Mouse (Mus musculus): Measurements from ENCODE around the gene Pgpep1. TPM values are rescaled to one million over a fixed set of nuclear protein-coding genes. Genes with fewer than 3 reads are reported as not detected.

Pgpep1 gene
- polyA plus RNA-seq (2014; fragmentation: Illumina TruSeq; extraction: RNeasy Lipid Tissue Mini Kit (QIAGEN cat#74804)), result 17.5 TPM

DNA sequence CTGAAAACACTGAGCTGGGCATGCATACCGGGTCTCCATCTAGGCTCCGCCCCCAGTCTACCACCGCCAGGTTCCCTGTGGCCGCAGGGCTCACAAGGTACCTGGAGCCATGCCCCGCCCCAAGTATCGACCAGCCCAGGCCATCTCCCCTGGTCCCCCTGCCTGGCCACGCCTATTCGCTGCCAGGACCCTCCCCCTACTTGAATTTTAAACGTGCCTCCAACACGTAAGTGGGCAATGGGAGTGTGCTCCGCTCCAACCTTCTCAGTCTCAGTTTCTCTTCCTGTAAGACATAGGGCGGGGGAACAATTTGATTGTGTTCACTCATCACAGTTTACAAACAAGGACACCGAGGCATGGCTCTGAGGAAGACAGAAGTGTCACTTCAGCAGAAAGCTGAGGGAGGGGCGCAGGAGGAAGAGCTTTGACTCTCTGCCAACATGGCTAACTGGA, at the start of gene Pgpep1:
TSS of gene Pgpep1 (minus strand) at position 116 of the 453 bp plus-strand sequence.

DNA sequence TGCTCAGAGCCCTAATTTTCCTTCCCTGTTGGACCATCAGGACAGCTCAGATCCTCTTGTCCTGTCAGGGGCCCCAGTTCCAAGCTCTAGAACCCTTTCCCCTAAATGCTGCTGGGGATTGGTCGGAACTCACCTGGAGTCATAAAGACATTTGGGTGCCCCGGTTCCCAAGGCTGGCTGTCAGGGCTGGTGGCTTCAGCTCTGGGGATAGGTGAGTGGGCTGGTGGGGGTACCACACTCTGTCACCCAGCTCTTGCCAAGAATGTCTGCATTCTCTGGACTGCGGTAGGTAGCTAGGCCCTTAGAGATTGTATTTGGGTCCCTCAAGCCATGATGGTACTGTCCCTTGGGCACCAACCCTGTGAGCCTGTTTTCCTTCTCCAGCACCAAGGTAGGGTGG, 43.1 kb upstream of the Pgpep1 start, which contains the start of gene Iqcn:
TSS of gene Iqcn (plus strand) at position 171 of the 400 bp plus-strand sequence.

DNA sequence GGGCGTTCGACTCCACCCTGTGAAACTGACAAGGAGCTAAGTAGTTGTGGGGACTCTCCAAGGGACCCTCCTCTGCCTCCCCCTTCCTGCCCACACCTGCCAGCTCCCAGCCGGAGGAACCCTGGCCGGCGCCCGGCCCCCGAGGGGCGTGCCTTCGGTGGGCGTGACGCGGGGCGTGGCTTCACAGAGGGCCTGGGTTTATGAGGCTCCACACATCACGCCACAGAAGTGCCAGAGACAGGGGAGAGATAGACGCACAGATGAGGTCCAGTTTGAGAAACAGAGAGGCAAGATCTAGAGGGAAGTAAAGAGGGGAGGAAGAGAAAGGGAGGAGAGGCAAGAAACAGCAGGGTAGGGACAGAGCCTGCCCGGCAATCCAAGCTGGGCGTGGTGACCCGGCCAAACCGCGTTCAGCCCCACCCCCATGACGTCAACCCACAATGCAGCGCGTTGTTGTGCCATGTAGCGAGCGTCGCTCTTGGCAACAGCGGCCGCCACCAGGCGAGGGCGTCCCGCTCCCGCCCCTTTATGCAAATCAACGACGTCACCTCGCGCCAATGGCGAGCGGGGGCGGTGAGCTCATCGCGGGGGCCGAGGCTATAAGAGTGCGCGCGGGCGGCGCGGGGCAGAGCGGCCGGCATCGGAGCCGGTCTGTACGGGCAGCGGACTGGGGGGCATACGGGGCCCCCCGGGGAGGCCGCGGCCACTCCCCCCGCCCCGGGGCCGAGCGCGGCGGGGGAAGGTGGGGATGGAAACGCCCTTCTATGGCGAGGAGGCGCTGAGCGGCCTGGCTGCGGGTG, 38.3 kb upstream of the Pgpep1 start, which contains the start of gene Jund:
TSS of gene Jund (plus strand) at position 640 of the 800 bp plus-strand sequence.

DNA sequence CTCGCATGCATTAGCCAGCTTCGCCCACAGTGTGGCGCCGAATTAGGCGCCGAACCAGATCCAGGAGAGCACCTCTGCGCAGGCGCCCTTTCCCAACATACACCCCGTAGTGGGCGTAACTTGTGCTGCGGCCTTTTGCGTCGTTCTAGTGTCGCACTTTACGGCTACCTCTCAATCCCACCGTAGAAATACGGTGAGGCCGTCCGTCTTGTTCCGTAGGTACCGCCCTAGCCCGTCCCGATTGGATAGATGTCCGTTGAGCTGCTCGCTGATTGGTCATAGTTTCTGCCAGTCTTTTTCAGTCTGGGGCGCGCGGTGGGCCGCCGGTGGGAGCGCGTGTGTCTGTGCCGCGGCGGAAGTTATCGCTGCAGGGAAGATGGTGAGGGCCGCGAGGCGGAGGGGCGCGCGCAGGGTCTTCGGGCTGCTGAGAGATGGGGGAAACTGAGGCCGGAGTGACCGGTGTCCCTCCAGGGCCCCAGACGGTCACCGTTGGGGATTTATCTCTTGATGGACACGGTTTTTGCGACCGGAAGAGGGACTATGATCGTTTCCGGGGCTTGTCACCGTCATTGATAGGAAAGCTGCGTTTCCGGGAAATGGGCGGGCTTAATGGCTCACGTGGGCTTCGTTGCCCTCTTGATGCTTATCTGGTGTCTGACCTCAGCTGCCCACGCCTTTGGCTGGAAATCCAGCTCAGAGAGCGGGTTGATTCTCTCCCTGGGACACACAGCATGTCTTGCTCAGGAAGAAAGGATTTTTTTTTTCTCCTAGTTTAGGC, 13.1 kb upstream of the Pgpep1 start, which contains the start of gene Lsm4:
TSS of gene Lsm4 (plus strand) at position 170 of the 778 bp plus-strand sequence.

DNA sequence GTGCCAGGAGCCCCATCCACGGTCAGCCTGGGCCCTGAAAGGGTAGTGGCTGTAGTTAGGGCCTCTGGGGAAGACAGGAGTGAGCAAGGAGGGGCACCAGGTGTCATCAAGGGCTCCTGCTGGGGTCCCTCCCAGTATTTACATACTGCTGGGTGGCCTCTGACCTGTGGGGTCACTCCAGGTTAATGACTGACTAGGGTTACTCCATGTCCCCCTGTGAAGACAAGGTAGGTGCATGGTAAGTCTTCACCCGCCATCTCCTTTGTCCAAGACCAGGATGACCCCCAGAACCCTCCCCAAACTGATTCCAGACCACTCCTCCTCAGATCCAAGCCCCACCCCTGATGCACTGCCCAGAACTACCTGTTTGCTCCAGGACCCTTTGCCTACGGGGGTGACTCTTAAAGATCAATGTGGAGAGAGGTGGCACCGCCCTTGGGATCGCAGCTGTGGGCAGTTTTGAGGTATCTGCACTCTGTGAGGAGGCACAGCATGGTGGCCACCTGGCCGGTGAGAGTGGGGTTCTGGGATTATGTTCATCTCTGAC, 27.8 kb downstream of the Pgpep1 start, which contains the start of gene Gdf15:
TSS of gene Gdf15 (minus strand) at position 111 of the 547 bp plus-strand sequence.

DNA sequence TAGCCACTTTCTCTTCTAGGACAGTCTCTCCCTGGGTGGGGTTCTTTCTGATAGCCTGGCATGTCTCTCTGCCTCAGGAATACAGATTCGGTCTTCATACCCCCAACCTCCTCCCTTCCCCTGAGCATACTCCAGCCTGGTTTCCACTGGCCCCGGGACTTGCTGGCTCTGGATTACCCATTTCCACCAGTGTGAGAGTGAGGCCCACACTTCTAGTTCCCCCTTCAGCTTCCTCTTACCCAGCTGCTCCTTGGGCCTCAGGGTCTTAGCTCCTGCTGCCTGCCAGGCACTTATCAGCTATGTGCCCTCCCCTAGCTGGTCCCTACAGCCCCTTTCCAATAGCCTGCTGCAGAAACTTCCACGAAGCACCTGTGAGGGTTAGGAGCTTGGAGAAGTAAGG, 44.3 kb downstream of the Pgpep1 start, which contains the start of gene Lrrc25:
TSS of gene Lrrc25 (plus strand) at position 262 of the 400 bp plus-strand sequence.

DNA sequence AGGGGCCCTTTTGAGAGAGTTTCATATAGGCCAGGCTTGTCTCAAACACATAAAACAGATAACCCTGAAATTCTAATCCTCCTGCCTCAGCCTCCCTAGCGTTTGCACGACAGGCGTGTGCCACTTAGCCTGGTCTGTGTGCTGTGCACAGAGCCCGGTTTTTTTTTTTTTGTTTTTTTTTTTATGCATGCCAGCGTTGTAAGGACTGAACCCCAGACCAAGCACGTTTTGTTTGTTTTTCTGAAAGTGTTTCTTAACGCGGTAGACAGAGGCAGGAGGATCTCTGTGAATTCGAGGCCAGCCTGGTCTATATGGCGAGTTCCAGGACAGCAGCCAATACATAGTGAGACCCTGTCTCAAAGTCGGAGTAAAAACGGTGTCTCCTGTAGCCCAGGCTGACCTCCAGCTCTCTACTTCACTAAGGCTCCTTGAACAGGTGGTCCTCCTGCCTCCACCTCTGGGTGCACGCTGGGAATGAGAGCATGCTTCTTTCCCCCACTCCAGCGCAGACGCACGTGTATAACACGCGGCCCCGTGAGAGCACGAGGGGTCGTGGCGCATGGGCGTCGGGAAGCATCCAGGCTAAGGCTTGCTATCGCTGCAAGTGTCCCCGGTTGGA, 51.3 kb downstream of the Pgpep1 start, which contains the start of gene Ssbp4:
TSS of gene Ssbp4 (minus strand) at position 124 of the 619 bp plus-strand sequence.

Other genes with a start within 250 kb of the Pgpep1 start
- gene Crtc1, start 220.8 kb downstream of the Pgpep1 start, polyA plus RNA-seq (2014; fragmentation: Illumina TruSeq; extraction: RNeasy Lipid Tissue Mini Kit (QIAGEN cat#74804)), result 1.8 TPM
- 3.4 TPM for gene Klhl26, start 183.4 kb downstream of the Pgpep1 start, polyA plus RNA-seq (2014; fragmentation: Illumina TruSeq; extraction: RNeasy Lipid Tissue Mini Kit (QIAGEN cat#74804))
- not detected for gene Tmem59l, start 173.0 kb downstream of the Pgpep1 start, polyA plus RNA-seq (2014; fragmentation: Illumina TruSeq; extraction: RNeasy Lipid Tissue Mini Kit (QIAGEN cat#74804))
- gene Crlf1, start 167.2 kb downstream of the Pgpep1 start, polyA plus RNA-seq (2014; fragmentation: Illumina TruSeq; extraction: RNeasy Lipid Tissue Mini Kit (QIAGEN cat#74804)), result not detected
- 1.3 TPM for gene Rex1bd, start 153.6 kb downstream of the Pgpep1 start, polyA plus RNA-seq (2014; fragmentation: Illumina TruSeq; extraction: RNeasy Lipid Tissue Mini Kit (QIAGEN cat#74804))
- gene Uba52, start 149.6 kb downstream of the Pgpep1 start, polyA plus RNA-seq (2014; fragmentation: Illumina TruSeq; extraction: RNeasy Lipid Tissue Mini Kit (QIAGEN cat#74804)), result 1.5 TPM
- 1.2 TPM for gene Fkbp8, start 132.7 kb downstream of the Pgpep1 start, polyA plus RNA-seq (2014; fragmentation: Illumina TruSeq; extraction: RNeasy Lipid Tissue Mini Kit (QIAGEN cat#74804))
- gene Kxd1, start 132.4 kb downstream of the Pgpep1 start, polyA plus RNA-seq (2014; fragmentation: Illumina TruSeq; extraction: RNeasy Lipid Tissue Mini Kit (QIAGEN cat#74804)), result 8.4 TPM
- 0.74 TPM for gene Ell, start 120.9 kb downstream of the Pgpep1 start, polyA plus RNA-seq (2014; fragmentation: Illumina TruSeq; extraction: RNeasy Lipid Tissue Mini Kit (QIAGEN cat#74804))
- gene Isyna1, start 66.0 kb downstream of the Pgpep1 start, polyA plus RNA-seq (2014; fragmentation: Illumina TruSeq; extraction: RNeasy Lipid Tissue Mini Kit (QIAGEN cat#74804)), result 0.29 TPM
- not detected for gene Ssbp4, start 51.5 kb downstream of the Pgpep1 start, polyA plus RNA-seq (2014; fragmentation: Illumina TruSeq; extraction: RNeasy Lipid Tissue Mini Kit (QIAGEN cat#74804))
- not detected for gene Lrrc25, start 44.2 kb downstream of the Pgpep1 start, polyA plus RNA-seq (2014; fragmentation: Illumina TruSeq; extraction: RNeasy Lipid Tissue Mini Kit (QIAGEN cat#74804))
- gene Gdf15, start 27.9 kb downstream of the Pgpep1 start, polyA plus RNA-seq (2014; fragmentation: Illumina TruSeq; extraction: RNeasy Lipid Tissue Mini Kit (QIAGEN cat#74804)), result not detected
- not detected for gene Lsm4, start 12.9 kb upstream of the Pgpep1 start, polyA plus RNA-seq (2014; fragmentation: Illumina TruSeq; extraction: RNeasy Lipid Tissue Mini Kit (QIAGEN cat#74804))
- gene Jund, start 38.6 kb upstream of the Pgpep1 start, polyA plus RNA-seq (2014; fragmentation: Illumina TruSeq; extraction: RNeasy Lipid Tissue Mini Kit (QIAGEN cat#74804)), result 20.4 TPM
- gene Iqcn, start 43.1 kb upstream of the Pgpep1 start, polyA plus RNA-seq (2014; fragmentation: Illumina TruSeq; extraction: RNeasy Lipid Tissue Mini Kit (QIAGEN cat#74804)), result not detected
- not detected for gene Gm3336, start 58.2 kb upstream of the Pgpep1 start, polyA plus RNA-seq (2014; fragmentation: Illumina TruSeq; extraction: RNeasy Lipid Tissue Mini Kit (QIAGEN cat#74804))
- gene Pde4c, start 63.3 kb upstream of the Pgpep1 start, polyA plus RNA-seq (2014; fragmentation: Illumina TruSeq; extraction: RNeasy Lipid Tissue Mini Kit (QIAGEN cat#74804)), result not detected
- 2.5 TPM for gene Rab3a, start 94.3 kb upstream of the Pgpep1 start, polyA plus RNA-seq (2014; fragmentation: Illumina TruSeq; extraction: RNeasy Lipid Tissue Mini Kit (QIAGEN cat#74804))
- gene Mpv17l2, start 100.6 kb upstream of the Pgpep1 start, polyA plus RNA-seq (2014; fragmentation: Illumina TruSeq; extraction: RNeasy Lipid Tissue Mini Kit (QIAGEN cat#74804)), result not detected
- 1.7 TPM for gene Pik3r2, start 116.3 kb upstream of the Pgpep1 start, polyA plus RNA-seq (2014; fragmentation: Illumina TruSeq; extraction: RNeasy Lipid Tissue Mini Kit (QIAGEN cat#74804))
- 2.1 TPM for gene Mast3, start 144.7 kb upstream of the Pgpep1 start, polyA plus RNA-seq (2014; fragmentation: Illumina TruSeq; extraction: RNeasy Lipid Tissue Mini Kit (QIAGEN cat#74804))
- not detected for gene Il12rb1, start 148.1 kb upstream of the Pgpep1 start, polyA plus RNA-seq (2014; fragmentation: Illumina TruSeq; extraction: RNeasy Lipid Tissue Mini Kit (QIAGEN cat#74804))
- 1.1 TPM for gene Arrdc2, start 179.3 kb upstream of the Pgpep1 start, polyA plus RNA-seq (2014; fragmentation: Illumina TruSeq; extraction: RNeasy Lipid Tissue Mini Kit (QIAGEN cat#74804))
- 0.26 TPM for gene Kcnn1, start 202.9 kb upstream of the Pgpep1 start, polyA plus RNA-seq (2014; fragmentation: Illumina TruSeq; extraction: RNeasy Lipid Tissue Mini Kit (QIAGEN cat#74804))
- gene Ccdc124, start 213.5 kb upstream of the Pgpep1 start, polyA plus RNA-seq (2014; fragmentation: Illumina TruSeq; extraction: RNeasy Lipid Tissue Mini Kit (QIAGEN cat#74804)), result not detected
- not detected for gene Slc5a5, start 232.4 kb upstream of the Pgpep1 start, polyA plus RNA-seq (2014; fragmentation: Illumina TruSeq; extraction: RNeasy Lipid Tissue Mini Kit (QIAGEN cat#74804))
- 39.0 TPM for gene Rpl18a, start 237.0 kb upstream of the Pgpep1 start, polyA plus RNA-seq (2014; fragmentation: Illumina TruSeq; extraction: RNeasy Lipid Tissue Mini Kit (QIAGEN cat#74804))
- 2.4 TPM for gene Map1s, start 245.5 kb upstream of the Pgpep1 start, polyA plus RNA-seq (2014; fragmentation: Illumina TruSeq; extraction: RNeasy Lipid Tissue Mini Kit (QIAGEN cat#74804))